In the genomic region with DNA sequence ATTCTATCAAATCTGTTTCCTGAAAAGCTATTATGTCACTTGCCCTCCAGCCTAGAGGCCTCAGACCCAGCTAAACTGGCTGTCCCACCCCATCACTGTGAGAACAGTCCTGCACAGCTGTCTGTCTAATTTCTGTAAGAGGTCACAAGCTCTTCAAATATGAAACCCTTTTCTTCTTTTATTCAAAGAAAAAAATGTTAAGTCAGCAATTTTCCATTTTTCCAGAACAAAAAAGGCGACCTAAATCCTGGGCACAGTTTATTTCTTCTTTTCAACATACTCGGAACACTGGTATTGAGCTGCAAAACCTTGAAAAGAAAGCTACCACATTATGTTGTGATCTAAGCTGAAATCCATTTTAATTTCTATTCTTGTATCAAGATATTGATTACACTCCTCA, we compare ENCODE assay signal across 24 mouse cellular contexts.
DNase-seq lines count a peak whose midpoint lies in the region; ATAC-seq and TF ChIP-seq lines count a peak whose summit lies in the region.
"Had no signal": no experiment of that assay in that cellular context is flagged by ENCODE, and none has a peak within 500 bp of the region (broad histone marks: within the 10 kb centered on the region; RNA-seq: fewer than 3 reads in every experiment).

No protein-coding gene starts in this region.

- TF ChIP-seq EP300 in CH12.LX (IDR thresholded peaks at IDR 0.05; ENCODE audit: low read length) (no peak), MEL (IDR thresholded peaks at IDR 0.05; ENCODE audit: low read depth in 1 of 2, low read length in 2 of 2) (no peak)

- ATAC-seq in heart, embryonic 16.5 days (replicated peaks; ENCODE audit: extremely low read depth, insufficient read depth, low FRiP score): no peak
- ATAC-seq: activated CD4-positive, CD25-positive, alpha-beta regulatory T cell, adult 4 months; CD4-positive, CD25-positive, alpha-beta regulatory T cell, adult 4 months; Patski had no signal

- H3K36me3 ChIP-seq in heart, embryonic 16.5 days (ENCODE audit: control insufficient read depth, insufficient read depth): no peaks in the 10 kb centered on the region
- no peaks in the 10 kb centered on the region for H3K36me3 ChIP-seq in CH12.LX (replicated peaks in 1 of 2; ENCODE audit: control insufficient read depth in 1 of 2, insufficient read depth in 1 of 2, low read length in 1 of 2)
- H3K36me3 ChIP-seq in ES-E14 (ENCODE audit: control insufficient read depth, insufficient read depth, low read length, poor library complexity, severe bottlenecking): no peaks in the 10 kb centered on the region
- no peaks in the 10 kb centered on the region for H3K36me3 ChIP-seq in MEL (ENCODE audit: control insufficient read depth in 1 of 2, insufficient read depth in 2 of 2, low read length in 2 of 2)
- H3K36me3 ChIP-seq in kidney, adult 2 months (ENCODE audit: control insufficient read depth, insufficient read depth, low read length): no peaks in the 10 kb centered on the region
- H3K36me3 ChIP-seq: G1E had no signal

- TF ChIP-seq RAD21 in CH12.LX (IDR thresholded peaks at IDR 0.05; ENCODE audit: low read depth, low read length) (no peak), MEL (IDR thresholded peaks at IDR 0.05; ENCODE audit: low read depth, low read length) (no peak)

- 84% methylated on average over 2 of the region's 2 CpGs for WGBS in heart, embryonic 16.5 days
- 80% methylated on average over 2 of the region's 2 CpGs for WGBS in kidney, adult 2 months

- no peak overlapping the region for H3K4me3 ChIP-seq in heart, embryonic 16.5 days (ENCODE audit: low read length)
- no peak overlapping the region for H3K4me3 ChIP-seq in CH12.LX (replicated peaks in 1 of 3; ENCODE audit: low read depth in 2 of 3, low read length in 2 of 3, poor library complexity in 1 of 3)
- H3K4me3 ChIP-seq in ES-E14 (ENCODE audit: insufficient read depth in 1 of 2, low read depth in 1 of 2, low read length in 2 of 2, poor library complexity in 1 of 2, severe bottlenecking in 1 of 2): no peak overlapping the region
- no peak overlapping the region for H3K4me3 ChIP-seq in MEL (ENCODE audit: control insufficient read depth in 1 of 2, insufficient read depth in 1 of 2, low read depth in 2 of 2, low read length in 2 of 2)
- H3K4me3 ChIP-seq in kidney, adult 2 months (ENCODE audit: insufficient read depth, low read depth, low read length): no peak overlapping the region

- H3K79me2 ChIP-seq in CH12.LX (replicated peaks; ENCODE audit: control insufficient read depth, extremely low read depth, insufficient read depth, poor library complexity, severe bottlenecking): no peaks in the 10 kb centered on the region
- H3K79me2 ChIP-seq in MEL (ENCODE audit: control insufficient read depth, insufficient read depth, low read length, poor library complexity): no peaks in the 10 kb centered on the region

- no peaks in the 10 kb centered on the region; the same call in 1 of the 2 replicates for H3K9me3 ChIP-seq in heart, embryonic 16.5 days (replicated peaks; ENCODE audit: control insufficient read depth, low read length)
- H3K9me3 ChIP-seq in CH12.LX (replicated peaks; ENCODE audit: low read length) (no peaks in the 10 kb centered on the region), ES-E14 (ENCODE audit: control insufficient read depth, insufficient read depth, low read depth, low read length) (no peaks in the 10 kb centered on the region), MEL (replicated peaks; ENCODE audit: insufficient read depth, low read length) (no peaks in the 10 kb centered on the region)
- H3K9me3 ChIP-seq: G1E had no signal

- no peak overlapping the region for H3K27ac ChIP-seq in heart, embryonic 16.5 days (ENCODE audit: low read length)
- H3K27ac ChIP-seq in CH12.LX (ENCODE audit: insufficient read depth, low read depth) (no peak overlapping the region), ES-E14 (ENCODE audit: insufficient read depth, low read depth, low read length, poor library complexity, severe bottlenecking) (no peak overlapping the region), MEL (ENCODE audit: control insufficient read depth, low read depth, low read length) (no peak overlapping the region)
- no peak overlapping the region for H3K27ac ChIP-seq in kidney, adult 2 months (ENCODE audit: insufficient read depth, low read depth, low read length)

- peak overlapping the region; percentile 38; the same call in 1 of the 2 replicates for H3K4me2 ChIP-seq in heart, embryonic 16.5 days (ENCODE audit: low read depth, low read length)
- no peak overlapping the region for H3K4me2 ChIP-seq in CH12.LX (ENCODE audit: insufficient read depth, low read depth, poor library complexity, severe bottlenecking)

- in situ Hi-C loops in CH12.LX (cut with MboI; ENCODE audit: low pct_ligation_motif_present, low pct_unique_long_range_greater_than_20kb, low sequenced_read_pairs) (no loop called here), ES-E14 (cut with MboI; ENCODE audit: low sequenced_read_pairs in 2 of 2, unreplicated experiment in 2 of 2) (no loop called here)

- dilution Hi-C loops in CH12.LX (cut with MboI; ENCODE audit: extremely low pct_ligation_motif_present, extremely low pct_unique_long_range_greater_than_20kb, low sequenced_read_pairs): no loop called here

- H3K9ac ChIP-seq in heart, embryonic 16.5 days (ENCODE audit: low read length): no peak overlapping the region
- H3K9ac ChIP-seq in CH12.LX (ENCODE audit: insufficient read depth, low read depth) (no peak overlapping the region), ES-E14 (ENCODE audit: insufficient read depth, low read depth, low read length, poor library complexity, severe bottlenecking) (no peak overlapping the region), MEL (ENCODE audit: control insufficient read depth, low read depth, low read length, poor library complexity, severe bottlenecking) (no peak overlapping the region)

- TF ChIP-seq POLR2A in CH12.LX (IDR thresholded peaks at IDR 0.05; ENCODE audit: low read depth, low read length) (no peak), MEL (IDR thresholded peaks at IDR 0.05; ENCODE audit: control insufficient read depth in 1 of 2, insufficient read depth in 1 of 2, low read depth in 1 of 2, low read length in 2 of 2, poor library complexity in 1 of 2) (no peak)
- TF ChIP-seq POLR2A in kidney, adult 2 months (IDR thresholded peaks at IDR 0.05; ENCODE audit: low read depth, low read length): no peak

- no peak for DNase-seq in heart, adult 9 months (ENCODE audit: low spot score in 2 of 2)
- DNase-seq in CH12.LX (ENCODE audit: extremely low read depth): no peak
- DNase-seq in ES-E14 (ENCODE audit: low read depth, low spot score): no peak
- no peak for DNase-seq in MEL (ENCODE audit: low read depth, low spot score)
- no peak for DNase-seq in lung, adult 18-20 months
- DNase-seq in kidney, postnatal 4 days: no peak
- DNase-seq in kidney, adult 2 months: no peak
- DNase-seq: adrenal gland, adult 2 months; adrenal gland, adult 8-10 months; adrenal gland, postnatal 10 days; adrenal gland, postnatal 14 days; adrenal gland, postnatal 25 days; adrenal gland, postnatal 36 days; B cell, adult 2 months; cerebellum, adult 11 months; cerebellum, adult 11-12 months; cerebellum, adult 18-20 months; cerebellum, adult 2 months; cerebellum, adult 8-10 months had no signal

- 0 out of 2 replicates have a peak, but pooled peaks cover 2% of the 10 kb centered on the region for H3K4me1 ChIP-seq in heart, embryonic 16.5 days (ENCODE audit: control insufficient read depth, insufficient read depth, low read length)
- H3K4me1 ChIP-seq in CH12.LX (ENCODE audit: control insufficient read depth in 1 of 2, insufficient read depth in 2 of 2) (no peaks in the 10 kb centered on the region), ES-E14 (ENCODE audit: control insufficient read depth in 2 of 2, insufficient read depth in 2 of 2, low read length in 2 of 2, poor library complexity in 1 of 2) (no peaks in the 10 kb centered on the region), MEL (ENCODE audit: control insufficient read depth in 1 of 2, insufficient read depth in 2 of 2, low read length in 2 of 2) (no peaks in the 10 kb centered on the region)
- H3K4me1 ChIP-seq in kidney, adult 2 months (ENCODE audit: control insufficient read depth, insufficient read depth, low read length): no peaks in the 10 kb centered on the region

- TF ChIP-seq CTCF in CH12.LX (conservative IDR thresholded peaks at IDR 0.05 in 1 of 2, IDR thresholded peaks at IDR 0.05 in 1 of 2; ENCODE audit: low read depth in 2 of 2, low read length in 2 of 2) (no peak), MEL (IDR thresholded peaks at IDR 0.05 in 2 of 3, conservative IDR thresholded peaks at IDR 0.05 in 1 of 3; ENCODE audit: control insufficient read depth in 1 of 3, insufficient read depth in 1 of 3, low read depth in 2 of 3, low read length in 3 of 3, poor library complexity in 1 of 3, severe bottlenecking in 1 of 3) (no peak)
- TF ChIP-seq CTCF in kidney, adult 2 months (conservative IDR thresholded peaks at IDR 0.05; ENCODE audit: insufficient read depth, insufficient read length, low read depth, low read length): no peak

- no peaks in the 10 kb centered on the region for H3K27me3 ChIP-seq in heart, embryonic 16.5 days (ENCODE audit: control insufficient read depth, insufficient read depth, low read length)
- H3K27me3 ChIP-seq in CH12.LX (replicated peaks): no peaks in the 10 kb centered on the region
- no peaks in the 10 kb centered on the region for H3K27me3 ChIP-seq in MEL (ENCODE audit: control insufficient read depth in 1 of 2, insufficient read depth in 2 of 2, low read length in 2 of 2)
- H3K27me3 ChIP-seq in kidney, adult 2 months (replicated peaks; ENCODE audit: control insufficient read depth, insufficient read depth, low read length): no peaks in the 10 kb centered on the region
- H3K27me3 ChIP-seq: Patski had no signal

TF ChIP-seq in CH12.LX, 34 proteins besides CTCF, POLR2A, EP300 and RAD21:
- TF ChIP-seq MAFK (IDR thresholded peaks at IDR 0.05; ENCODE audit: insufficient replicate concordance, low read length) (peak; percentile 88), JUN (IDR thresholded peaks at IDR 0.05; ENCODE audit: insufficient read depth, low read depth, low read length) (no peak)

TF ChIP-seq in ES-E14, 5 proteins besides CTCF, POLR2A, EP300 and RAD21:
- peak; percentile 82 for TF ChIP-seq MAFK (IDR thresholded peaks at IDR 0.05; ENCODE audit: insufficient read depth, low read depth, low read length)
- no peak for TF ChIP-seq ZC3H11A (IDR thresholded peaks at IDR 0.05; ENCODE audit: borderline replicate concordance, low read depth, low read length)

TF ChIP-seq in MEL, 35 proteins besides CTCF, POLR2A, EP300 and RAD21:
- peak; percentile 24; the same call in 1 of the 2 replicates for TF ChIP-seq MAFK (IDR thresholded peaks at IDR 0.05; ENCODE audit: borderline replicate concordance, low read depth, low read length)
- no peak for TF ChIP-seq POLR2AphosphoS5 (IDR thresholded peaks at IDR 0.05; ENCODE audit: borderline replicate concordance, low read depth, low read length)
